Mouse (Mus musculus): Measurements from ENCODE around the gene Rph3al. TPM values are rescaled to one million over a fixed set of nuclear protein-coding genes. Genes with fewer than 3 reads are reported as not detected.

The Rph3al gene
- total RNA-seq, 4 experiments from 2014 or later = 6.8 to 13.9 (median 7.5) TPM

DNA sequence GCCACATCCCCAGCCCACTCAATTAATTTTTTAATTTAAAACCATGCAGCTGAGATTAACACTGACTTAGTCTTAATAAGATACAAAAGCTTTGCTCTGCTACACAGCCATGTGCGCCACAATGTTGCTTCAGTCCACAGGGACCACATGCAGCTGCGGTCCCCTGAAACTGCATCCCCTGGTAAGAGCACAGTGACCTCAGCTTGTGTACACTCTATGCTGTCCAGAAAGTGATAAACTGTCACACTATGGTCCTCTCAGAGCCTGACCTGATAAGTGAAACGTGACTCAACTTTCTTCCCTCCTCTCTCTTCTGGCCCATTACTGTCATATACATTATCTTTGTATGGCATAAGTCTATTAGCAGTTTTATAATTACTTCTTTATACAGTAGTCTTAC is 12.2 kb upstream of the Rph3al start:
- no peak for DNase-seq (ENCODE audit: low spot score)

DNA sequence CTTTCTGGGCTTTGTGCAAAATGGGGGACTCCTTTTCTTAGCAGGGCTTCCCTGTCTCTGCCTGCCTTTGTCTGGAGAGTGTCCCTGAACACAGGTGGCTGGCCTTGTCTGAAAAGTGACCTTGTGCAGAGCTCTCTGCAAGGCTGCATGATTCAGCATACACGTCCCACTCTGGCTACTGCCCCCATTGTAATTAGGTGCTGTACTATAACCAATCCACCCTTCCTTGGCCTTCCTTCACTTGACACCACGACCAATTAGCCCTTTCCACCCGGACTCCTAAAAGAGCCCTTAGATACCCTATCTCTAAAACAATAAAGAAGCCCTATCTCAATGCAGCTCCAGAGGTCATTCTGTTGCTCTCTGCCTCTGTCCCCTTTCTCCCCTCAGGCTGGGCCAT is 10.6 kb upstream of the Rph3al start:
- no peak for DNase-seq (ENCODE audit: low spot score)

DNA sequence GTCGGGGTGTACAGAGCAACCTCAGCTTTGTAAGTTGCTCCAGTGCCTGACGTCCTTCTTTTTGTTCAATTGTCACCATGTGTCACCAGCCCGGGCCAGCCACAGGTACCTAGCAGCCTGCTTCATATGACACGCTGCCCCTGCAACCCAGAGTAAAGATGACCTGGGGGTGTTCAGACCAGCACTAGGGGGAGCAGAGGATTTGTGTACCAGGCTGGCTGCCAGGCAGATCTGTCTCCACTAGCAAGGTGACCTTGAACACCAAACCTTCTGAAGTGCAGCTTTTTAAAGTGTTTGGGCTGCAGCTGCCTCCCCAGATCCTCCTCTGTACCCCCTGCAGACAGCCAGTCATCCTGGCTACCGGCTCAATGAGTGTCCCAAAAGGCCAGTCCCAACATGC is 9.0 kb upstream of the Rph3al start:
- no peak for DNase-seq (ENCODE audit: low spot score)

- no peak for DNase-seq (ENCODE audit: low spot score)
Observed at GRCm38 (mm10) chr11:75945805-75946450, 7.7 kb upstream of the Rph3al start.

GRCm38 (mm10) chr11:75937370-75937871 is 808 bp downstream of the Rph3al start:
- DNase-seq (ENCODE audit: low spot score) = peak; percentile 61

DNA sequence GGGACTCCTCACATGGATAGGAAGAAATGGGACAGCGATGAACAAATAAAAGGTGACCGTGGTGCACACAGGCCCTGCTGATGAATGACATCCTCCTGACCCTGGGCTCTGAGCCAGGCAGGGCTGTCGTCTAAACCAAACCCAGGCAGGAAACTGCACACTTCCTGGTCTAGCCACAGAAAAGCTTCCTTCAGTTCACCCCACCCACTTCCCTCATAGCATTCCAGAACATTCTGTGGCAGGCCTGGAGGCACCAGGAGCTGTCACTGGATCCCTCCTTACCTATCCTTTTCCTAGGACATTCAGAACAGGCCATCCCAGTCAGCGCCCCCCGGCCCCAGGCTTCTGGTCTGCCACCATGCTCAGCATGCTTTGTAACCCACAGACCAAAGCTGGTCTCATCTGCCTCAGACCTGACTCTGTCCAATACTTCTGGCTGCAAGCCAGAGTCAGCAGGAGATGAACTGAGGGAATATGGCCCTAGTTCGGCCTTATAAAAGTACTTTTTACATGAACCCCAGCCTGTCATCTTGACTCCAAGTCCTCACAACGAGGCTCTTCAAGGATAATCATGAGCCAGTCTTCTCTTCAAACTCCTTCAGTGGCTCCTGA is 2.3 kb downstream of the Rph3al start:
- DNase-seq (ENCODE audit: low spot score) = peak; percentile 92

DNA sequence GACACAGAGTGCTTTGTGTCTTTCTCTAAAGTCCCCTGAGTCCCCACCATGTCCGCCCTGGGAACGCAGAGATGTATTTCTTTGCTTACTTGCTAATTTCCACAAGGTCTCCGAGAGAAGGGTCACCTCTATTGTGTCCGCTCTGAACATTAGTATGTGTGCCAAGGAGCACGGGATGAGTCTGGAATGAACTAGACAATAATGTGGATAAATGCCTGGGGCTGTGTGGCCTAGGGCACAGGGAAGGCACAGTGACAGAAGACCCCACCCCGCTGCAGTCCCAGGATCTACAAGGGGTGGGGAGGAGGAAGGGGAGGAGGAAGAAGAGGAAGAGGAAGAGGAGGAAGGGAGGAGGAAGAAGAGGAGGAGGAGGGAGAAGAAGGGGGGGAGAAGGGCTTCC is 3.8 kb downstream of the Rph3al start:
- DNase-seq (ENCODE audit: low spot score) = peak; percentile 29

DNA sequence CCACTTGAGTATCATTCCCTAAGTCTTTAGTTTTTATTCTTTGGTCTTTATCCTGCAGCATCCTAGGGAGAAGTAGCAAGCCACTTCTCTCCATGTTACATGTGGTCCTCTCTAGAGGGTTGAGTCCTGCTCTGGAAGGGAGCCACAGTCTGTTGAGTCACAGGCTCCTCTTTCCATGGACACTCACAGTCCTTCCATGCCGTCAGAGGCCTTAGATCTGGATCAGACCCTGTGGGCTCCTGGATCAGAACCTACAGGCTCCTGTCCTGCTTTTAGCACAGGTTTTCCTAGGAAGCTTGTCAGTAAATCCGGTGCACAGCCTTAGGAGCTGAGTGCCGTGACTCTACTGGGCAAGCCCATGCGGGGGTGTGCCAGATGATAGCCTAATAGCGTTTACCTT is 4.9 kb downstream of the Rph3al start:
- DNase-seq (ENCODE audit: low spot score) = no peak

DNA sequence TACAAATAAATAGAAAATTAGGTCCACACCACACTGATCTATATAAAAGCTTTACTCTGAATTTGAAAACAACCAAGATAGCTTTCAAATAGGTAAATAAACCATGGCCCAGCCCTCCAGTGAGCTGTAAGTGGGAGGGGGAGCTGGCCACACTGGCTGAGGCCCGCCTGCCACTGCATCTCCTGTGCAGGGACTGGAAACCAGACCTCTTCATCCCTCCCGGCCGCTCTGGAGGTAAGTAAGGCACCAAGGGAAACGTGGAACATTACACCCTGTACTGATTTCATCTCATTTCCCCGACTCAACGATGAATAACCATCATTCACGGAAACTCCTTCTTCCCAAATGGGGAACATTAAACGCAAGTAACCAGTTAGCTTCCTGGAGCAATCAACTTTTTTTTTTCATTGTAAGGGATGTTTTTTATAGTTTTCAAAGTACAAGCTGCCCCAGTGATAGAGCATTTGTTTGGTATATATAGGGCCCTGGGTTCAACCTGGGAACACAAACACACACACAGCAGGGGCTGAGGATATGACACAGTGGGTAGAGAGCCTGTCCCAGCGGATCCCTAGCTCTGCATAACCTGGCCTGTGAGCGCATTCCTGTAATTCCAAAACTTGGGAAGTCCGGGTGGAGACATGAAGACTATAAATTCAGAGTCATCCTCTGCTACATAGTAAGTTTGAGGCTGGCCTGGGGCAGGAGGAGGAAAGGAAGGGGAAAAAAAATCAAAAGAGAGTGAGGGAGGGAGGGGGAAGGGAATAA is 7.1 kb downstream of the Rph3al start:
- DNase-seq (ENCODE audit: low spot score) = no peak

GRCm38 (mm10) chr11:75930208-75930607 is 8.0 kb downstream of the Rph3al start:
- DNase-seq (ENCODE audit: low spot score) = no peak

- DNase-seq (ENCODE audit: low spot score) = no peak
Observed at GRCm38 (mm10) chr11:75927881-75928280, 10.3 kb downstream of the Rph3al start.

DNA sequence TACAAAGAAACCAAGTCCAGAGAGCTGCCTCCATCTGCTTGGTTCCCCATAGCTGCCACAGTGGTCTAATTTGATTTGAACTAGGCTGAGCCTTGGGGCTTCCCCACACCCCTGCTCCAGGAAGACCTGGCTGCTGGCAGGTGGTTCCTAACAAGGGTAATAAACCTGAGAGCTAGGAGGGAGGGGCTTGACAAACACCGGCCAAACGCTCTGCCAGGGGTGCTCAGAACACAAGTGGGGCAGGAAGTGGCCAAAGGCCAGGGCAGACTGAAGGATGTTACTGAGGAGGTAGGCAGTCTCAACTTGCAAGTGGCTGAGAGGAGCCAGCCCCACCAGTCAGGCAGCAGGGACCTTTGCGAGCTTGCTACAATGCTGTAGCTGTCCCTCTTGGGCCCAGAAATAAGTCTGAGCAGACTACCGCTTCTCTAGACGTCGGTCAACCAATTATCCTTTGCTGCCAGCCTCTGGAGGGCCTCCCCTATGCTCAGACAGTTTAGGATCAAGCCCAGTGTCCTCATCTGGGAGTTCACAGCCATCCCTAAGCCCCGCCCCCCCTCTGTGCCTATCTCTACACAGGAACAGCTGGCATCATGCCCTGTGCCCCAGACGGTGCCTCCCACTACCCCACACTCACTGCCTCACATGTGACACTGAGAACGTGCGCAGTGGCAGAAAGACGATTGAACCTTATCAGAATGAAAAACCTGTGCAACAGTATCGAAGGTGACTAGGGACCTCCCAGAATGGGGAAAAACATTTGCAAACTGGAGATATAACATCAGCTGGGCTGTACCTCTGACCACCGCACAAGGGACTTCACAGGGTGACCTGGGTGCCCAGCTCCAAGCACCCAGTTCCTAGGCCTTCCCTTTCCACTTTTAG is 11.6 kb downstream of the Rph3al start:
- DNase-seq (ENCODE audit: low spot score) = no peak

- DNase-seq (ENCODE audit: low spot score) = no peak
Observed at GRCm38 (mm10) chr11:75925801-75926200, 12.4 kb downstream of the Rph3al start.

DNA sequence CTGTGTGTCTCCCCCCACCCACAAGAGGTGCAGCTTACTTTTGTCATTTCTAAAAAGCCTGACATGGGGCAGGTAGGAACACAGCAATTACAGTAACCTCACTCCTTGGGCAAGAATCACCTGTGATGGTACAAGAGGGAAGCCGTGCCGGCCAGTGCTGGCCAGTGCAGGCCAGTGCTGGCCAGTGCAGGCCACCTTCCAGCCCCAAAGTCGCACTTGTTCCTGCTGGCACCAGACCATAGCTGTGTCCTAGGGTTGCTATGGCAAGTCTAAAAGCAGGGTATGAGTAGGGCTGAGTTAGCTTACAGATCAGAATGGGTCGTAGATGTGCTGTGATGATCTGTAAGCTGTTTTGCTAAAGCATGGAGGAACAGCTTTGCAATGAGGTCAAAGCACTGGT is 15.5 kb downstream of the Rph3al start:
- DNase-seq (ENCODE audit: low spot score) = no peak

DNA sequence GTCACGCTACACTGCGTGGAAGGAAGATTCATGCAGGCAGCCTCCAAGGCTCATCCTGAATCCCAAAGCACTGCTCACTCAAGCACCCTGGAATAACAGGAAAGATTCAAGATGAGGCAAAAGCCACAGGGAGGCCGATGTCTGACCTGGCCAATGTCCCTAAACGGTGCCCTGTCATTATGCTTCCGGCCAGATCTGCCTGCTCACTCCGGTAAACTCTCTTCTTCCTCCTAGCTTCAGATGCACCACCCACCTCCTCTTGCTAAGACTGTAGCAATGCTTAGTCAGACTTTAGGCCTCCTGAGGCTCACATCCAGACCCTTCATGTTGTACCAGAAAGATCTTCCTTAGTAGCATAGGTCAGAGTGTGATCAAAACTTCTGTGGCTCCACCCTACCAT is 19.1 kb downstream of the Rph3al start:
- no peak for DNase-seq (ENCODE audit: low spot score)

GRCm38 (mm10) chr11:75917340-75917739 is 20.9 kb downstream of the Rph3al start:
- DNase-seq (ENCODE audit: low spot score) = no peak

DNA sequence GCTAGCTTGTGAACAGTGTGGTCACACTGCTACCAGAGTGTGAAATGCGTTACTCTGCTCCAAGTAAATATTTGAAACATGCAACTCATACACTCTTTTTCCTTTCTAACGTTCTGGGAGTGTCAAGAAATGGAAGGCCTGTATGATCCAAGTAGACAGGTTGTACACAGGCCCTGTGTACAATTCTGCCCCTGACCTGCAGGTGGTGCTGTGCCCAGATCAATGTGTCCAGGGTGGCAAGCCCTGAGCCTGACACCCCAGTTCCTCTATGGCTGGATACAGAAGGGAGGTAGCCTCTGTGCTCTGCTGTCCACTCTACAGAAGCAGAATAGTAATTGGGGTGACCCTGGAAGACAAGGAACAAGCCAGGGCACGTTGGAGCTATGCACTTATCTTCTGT is 24.3 kb downstream of the Rph3al start:
- DNase-seq (ENCODE audit: low spot score) = peak; percentile 66

DNA sequence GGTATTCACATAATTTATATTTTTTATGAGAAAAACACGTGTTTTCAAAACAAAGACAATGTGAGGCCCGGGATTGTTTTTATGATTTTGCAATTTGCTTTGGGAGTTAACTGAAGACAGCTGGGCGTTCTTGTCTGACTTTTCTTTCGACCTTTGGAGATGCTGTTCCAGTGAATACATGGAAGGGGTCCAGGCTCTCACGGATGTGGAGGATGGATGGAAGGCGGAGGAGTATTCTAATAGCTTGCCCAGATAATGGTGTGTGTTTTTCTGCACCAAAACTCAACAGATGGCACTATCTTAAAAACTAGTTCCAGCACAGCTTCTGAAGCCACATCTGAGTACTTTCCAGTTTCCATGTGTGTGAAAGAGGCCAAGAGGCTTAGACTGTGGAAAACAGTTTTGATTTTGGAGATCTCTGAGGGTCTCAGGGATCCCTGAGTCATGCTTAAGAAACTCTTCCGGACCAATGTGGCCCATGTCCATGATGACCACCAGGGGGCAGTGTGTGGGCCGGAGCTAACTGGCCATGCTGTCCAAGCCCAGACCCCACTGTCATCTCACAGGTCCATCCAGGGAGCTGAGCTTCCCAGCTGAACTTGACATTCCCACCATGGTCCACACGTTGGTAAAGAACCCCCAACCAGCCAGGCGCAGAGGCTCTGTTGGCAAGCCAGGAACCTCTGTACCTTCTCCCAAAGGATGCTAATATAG is 25.1 kb downstream of the Rph3al start:
- peak; percentile 66 for DNase-seq (ENCODE audit: low spot score)

GRCm38 (mm10) chr11:75911962-75912361 is 26.3 kb downstream of the Rph3al start:
- DNase-seq (ENCODE audit: low spot score) = no peak

DNA sequence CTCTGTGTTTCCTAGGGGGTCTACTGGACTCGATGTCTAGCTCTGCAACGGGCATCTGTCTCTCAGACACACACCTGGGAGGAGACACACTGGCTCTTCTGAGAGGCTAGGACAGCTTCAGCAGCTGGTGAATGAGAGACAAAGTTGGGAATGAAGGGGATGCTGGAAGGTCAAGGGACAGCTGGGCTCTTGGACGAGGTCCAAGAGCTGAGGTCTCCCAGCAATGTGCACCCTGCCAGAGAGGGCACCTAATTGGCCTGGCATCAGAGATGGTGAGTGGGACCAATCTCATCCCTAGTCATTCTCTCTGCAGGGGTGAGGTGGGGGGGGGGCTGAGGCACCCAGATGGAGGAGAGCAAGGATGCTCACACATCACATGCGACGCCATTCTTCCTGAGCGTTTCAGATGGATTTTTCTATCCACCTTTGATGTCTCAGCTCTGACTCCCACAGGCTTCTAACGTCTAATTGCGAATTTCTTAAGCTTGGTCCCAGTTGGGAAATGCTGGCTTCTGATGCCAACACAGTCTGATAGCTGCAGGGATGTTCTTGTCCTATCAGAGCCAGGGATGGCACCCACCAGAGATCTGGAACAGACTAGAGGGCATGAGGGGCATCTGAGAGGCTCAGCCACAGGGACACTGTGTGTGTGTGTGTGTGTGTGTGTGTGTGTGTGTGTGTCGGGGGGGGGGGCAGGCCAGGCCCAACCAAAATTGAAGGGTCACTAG is 28.4 kb downstream of the Rph3al start:
- no peak for DNase-seq (ENCODE audit: low spot score)
